Mouse (Mus musculus) colon, adult 2 months (tissue): ENCODE data around the gene Med25. TPM values are rescaled to one million over a fixed set of nuclear protein-coding genes. Genes with fewer than 3 reads are reported as not detected.

Source experiments
- polyA plus RNA-seq: library from polyadenylated mRNA; depleted of rRNA; stranded (reverse); fragments of >200 nt; gene quantifications from 2 replicates; pipeline ENCODE4 v1.2.3, GENCODE M21; 2012; rRNA removed

The Med25 gene
- 304 and 344 TPM in 2 replicates for polyA plus RNA-seq

GRCm38 (mm10) chr7:44892276-44892921, at the start of gene Med25:
Gene Med25 (minus strand): TSS chr7:44892712.

GRCm38 (mm10) chr7:44929204-44930151, 37.0 kb upstream of the Med25 start, which contains the start of gene Ap2a1:
Gene Ap2a1 (minus strand): TSS chr7:44929496.

GRCm38 (mm10) chr7:44895593-44896434, 3.3 kb upstream of the Med25 start, which contains the start of gene Fuz:
Gene Fuz (plus strand): TSS chr7:44896079.

GRCm38 (mm10) chr7:44869697-44870528, 22.6 kb downstream of the Med25 start, which contains the start of gene Ptov1:
Gene Ptov1 (minus strand): TSS chr7:44869788.

GRCm38 (mm10) chr7:44857042-44857552, 35.4 kb downstream of the Med25 start, which contains the start of gene Pnkp:
Gene Pnkp (plus strand): TSS chr7:44857139.

GRCm38 (mm10) chr7:44848561-44849415, 43.7 kb downstream of the Med25 start, which contains the start of the genes Akt1s1 and Tbc1d17:
Gene Akt1s1 (plus strand): TSS chr7:44848991.
Gene Tbc1d17 (minus strand): TSS chr7:44849079.

Other genes with a start within 250 kb of the Med25 start
- 365 and 409 TPM in 2 replicates for gene Myh14, start 221.9 kb downstream of the Med25 start, polyA plus RNA-seq
- not detected in 2 replicates for gene Izumo2, start 184.0 kb downstream of the Med25 start, polyA plus RNA-seq
- 44.8 and 45.6 TPM in 2 replicates for gene Vrk3, start 144.3 kb downstream of the Med25 start, polyA plus RNA-seq
- gene Zfp473, start 141.7 kb downstream of the Med25 start, polyA plus RNA-seq = 0.19 and 0.26 TPM in 2 replicates
- 61.5 and 65.7 TPM in 2 replicates for gene Nup62, start 76.6 kb downstream of the Med25 start, polyA plus RNA-seq
- 7.8 and 10.3 TPM in 2 replicates for gene Il4i1, start 76.3 kb downstream of the Med25 start, polyA plus RNA-seq
- gene Atf5, start 76.1 kb downstream of the Med25 start, polyA plus RNA-seq = 85.4 and 120 TPM in 2 replicates
- 188 and 210 TPM in 2 replicates for gene Akt1s1, start 43.7 kb downstream of the Med25 start, polyA plus RNA-seq
- 71.5 and 99.3 TPM in 2 replicates for gene Tbc1d17, start 43.6 kb downstream of the Med25 start, polyA plus RNA-seq
- gene Pnkp, start 35.6 kb downstream of the Med25 start, polyA plus RNA-seq = 53.4 and 64.9 TPM in 2 replicates
- 241 and 272 TPM in 2 replicates for gene Ptov1, start 22.9 kb downstream of the Med25 start, polyA plus RNA-seq
- 59.1 and 65.3 TPM in 2 replicates for gene Fuz, start 3.4 kb upstream of the Med25 start, polyA plus RNA-seq
- 94.2 and 104 TPM in 2 replicates for gene Ap2a1, start 36.8 kb upstream of the Med25 start, polyA plus RNA-seq
- not detected in 2 replicates for gene Tsks, start 50.5 kb upstream of the Med25 start, polyA plus RNA-seq
- gene Cpt1c, start 82.1 kb upstream of the Med25 start, polyA plus RNA-seq = 14.6 and 20.4 TPM in 2 replicates
- gene Prmt1, start 93.9 kb upstream of the Med25 start, polyA plus RNA-seq = 75.9 and 81.7 TPM in 2 replicates
- gene Irf3, start 104.9 kb upstream of the Med25 start, polyA plus RNA-seq = 114 and 134 TPM in 2 replicates
- 32.2 and 35.0 TPM in 2 replicates for gene Bcl2l12, start 106.0 kb upstream of the Med25 start, polyA plus RNA-seq
- gene Scaf1, start 123.7 kb upstream of the Med25 start, polyA plus RNA-seq = 82.6 and 102 TPM in 2 replicates
- 123 and 160 TPM in 2 replicates for gene Rras, start 125.2 kb upstream of the Med25 start, polyA plus RNA-seq
- 7.7 and 10.0 TPM in 2 replicates for gene Prr12, start 160.2 kb upstream of the Med25 start, polyA plus RNA-seq
- 98.1 and 100 TPM in 2 replicates for gene Nosip, start 169.7 kb upstream of the Med25 start, polyA plus RNA-seq
- gene Prrg2, start 170.0 kb upstream of the Med25 start, polyA plus RNA-seq = 140 and 174 TPM in 2 replicates
- gene Rcn3, start 199.5 kb upstream of the Med25 start, polyA plus RNA-seq = 118 and 163 TPM in 2 replicates
- 83.0 and 96.0 TPM in 2 replicates for gene Fcgrt, start 211.1 kb upstream of the Med25 start, polyA plus RNA-seq
- gene Rps11, start 231.7 kb upstream of the Med25 start, polyA plus RNA-seq = 149 and 231 TPM in 2 replicates
- gene Rpl13a, start 236.0 kb upstream of the Med25 start, polyA plus RNA-seq = 1,458 and 1,702 TPM in 2 replicates
- 0.47 and 0.50 TPM in 2 replicates for gene Gm45713, start 243.5 kb upstream of the Med25 start, polyA plus RNA-seq
- gene Flt3l, start 243.7 kb upstream of the Med25 start, polyA plus RNA-seq = 43.2 and 54.5 TPM in 2 replicates